Mouse (Mus musculus) cortical plate, adult 2 months (tissue): Measurements from ENCODE around the gene Stpg4. TPM values are rescaled to one million over a fixed set of nuclear protein-coding genes. Genes with fewer than 3 reads are reported as not detected.

Experiments
- H3K27ac ChIP-seq: fragments of 200-500 bp; 2 replicates; pipeline ENCODE4 v1.5.1; 2012; ENCODE audit warnings: low read length, control low read depth, inconsistent platforms; ENCODE audit not compliant: insufficient read depth
- H3K4me1 ChIP-seq: fragments of 200-500 bp; 2 replicates; pipeline ENCODE4 v1.6.1; 2011; ENCODE audit warnings: low read length; ENCODE audit not compliant: control insufficient read depth, insufficient read depth
- H3K4me3 ChIP-seq: fragments of 200-500 bp; 2 replicates; pipeline ENCODE4 v1.5.1; 2011; ENCODE audit warnings: mild to moderate bottlenecking, low read length, control low read depth; ENCODE audit not compliant: insufficient read depth
- CTCF ChIP-seq: fragments of 200-500 bp; IDR thresholded peaks from 2 replicates; pipeline ENCODE4 v1.5.1; 2011; ENCODE audit warnings: mild to moderate bottlenecking, control low read depth, low read length; ENCODE audit not compliant: insufficient read depth; ENCODE audit errors: extremely low read depth
- POLR2A ChIP-seq: fragments of 200-500 bp; IDR thresholded peaks from 2 replicates; pipeline ENCODE4 v1.6.1; 2011; ENCODE audit warnings: mild to moderate bottlenecking, low read length, control low read depth; ENCODE audit not compliant: insufficient read depth; ENCODE audit errors: extremely low read depth
- polyA plus RNA-seq: library from polyadenylated mRNA; depleted of rRNA; stranded (reverse); fragments of >200 nt; gene quantifications from 2 replicates; pipeline ENCODE4 v1.2.3, GENCODE M21; 2012

The Stpg4 gene
- polyA plus RNA-seq, 1 experiment: not detected

GRCm38 (mm10) chr17:87447612-87448200 is 20.2 kb upstream of the Stpg4 start:
- Histone ChIP-seq H3K27ac (peak overlapping the region; percentile 90), H3K4me3 (peak overlapping the region; percentile 56), H3K4me1 (peaks cover 3% of the 10 kb centered on the region; the same call in 1 of the 2 replicates)
- TF ChIP-seq POLR2A: no peak
- no peak for TF ChIP-seq CTCF

- peak within 1 kb of the TSS; percentile 56 for H3K4me3 ChIP-seq
- peaks cover 3% of the 10 kb centered on the region; the same call in 1 of the 2 replicates for H3K4me1 ChIP-seq
- TF ChIP-seq POLR2A (peak; percentile 100), CTCF (no peak)
- H3K27ac ChIP-seq: peak within 1 kb of the TSS; percentile 90
These were observed 19.4 kb upstream of the Stpg4 start, which contains the start of gene Calm2 for GRCm38 (mm10) chr17:87446767-87447611. TSS of gene Calm2 (minus strand) at chr17:87446935.

- peaks cover 3% of the 10 kb centered on the region; the same call in 1 of the 2 replicates for H3K4me1 ChIP-seq
- H3K27ac ChIP-seq: peak overlapping the region; percentile 75; the same call in 1 of the 2 replicates
- TF ChIP-seq POLR2A (no peak), CTCF (no peak)
- peak overlapping the region; percentile 56 for H3K4me3 ChIP-seq
These were observed 18.6 kb upstream of the Stpg4 start for GRCm38 (mm10) chr17:87445917-87446766.

DNA sequence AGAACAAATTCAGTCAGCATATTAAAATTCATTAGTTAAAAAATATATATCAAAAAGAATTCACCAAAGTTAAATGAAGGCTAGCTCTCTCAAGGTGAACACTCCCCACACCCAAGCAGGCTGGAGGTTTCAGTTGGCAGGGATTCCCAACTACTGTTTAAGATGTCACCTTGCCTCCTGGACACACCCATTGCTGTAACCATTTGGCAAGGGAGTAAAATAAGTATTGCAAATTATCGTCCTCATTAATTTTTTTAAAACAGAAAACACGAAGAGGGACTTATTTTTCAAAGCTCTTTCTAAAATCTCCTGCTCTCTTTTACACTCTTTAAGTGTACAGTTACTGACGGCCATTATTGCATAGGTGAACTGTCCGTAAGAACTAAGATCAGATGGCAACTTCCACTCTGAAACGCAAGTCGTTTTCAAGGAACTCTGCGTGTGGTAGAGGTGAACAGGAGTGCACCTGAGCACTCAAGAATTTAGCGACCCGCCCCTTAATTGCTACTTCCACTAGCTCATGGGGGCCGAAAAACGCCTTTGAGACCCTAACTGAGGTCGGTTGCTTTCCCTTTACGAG is 17.9 kb upstream of the Stpg4 start:
- TF ChIP-seq CTCF (no peak), POLR2A (no peak)
- H3K27ac ChIP-seq: no peak overlapping the region

GRCm38 (mm10) chr17:87444763-87445162 is 17.2 kb upstream of the Stpg4 start:
- Histone ChIP-seq H3K4me1 (peaks cover 6% of the 10 kb centered on the region), H3K4me3 (peak overlapping the region; percentile 56; the same call in 1 of the 2 replicates), H3K27ac (no peak overlapping the region)
- TF ChIP-seq POLR2A: no peak
- no peak for TF ChIP-seq CTCF

More for the DNA sequence above, 17.9 kb upstream of the Stpg4 start:
- H3K4me3 ChIP-seq: peak overlapping the region; percentile 56
- peaks cover 3% of the 10 kb centered on the region; the same call in 1 of the 2 replicates for H3K4me1 ChIP-seq

DNA sequence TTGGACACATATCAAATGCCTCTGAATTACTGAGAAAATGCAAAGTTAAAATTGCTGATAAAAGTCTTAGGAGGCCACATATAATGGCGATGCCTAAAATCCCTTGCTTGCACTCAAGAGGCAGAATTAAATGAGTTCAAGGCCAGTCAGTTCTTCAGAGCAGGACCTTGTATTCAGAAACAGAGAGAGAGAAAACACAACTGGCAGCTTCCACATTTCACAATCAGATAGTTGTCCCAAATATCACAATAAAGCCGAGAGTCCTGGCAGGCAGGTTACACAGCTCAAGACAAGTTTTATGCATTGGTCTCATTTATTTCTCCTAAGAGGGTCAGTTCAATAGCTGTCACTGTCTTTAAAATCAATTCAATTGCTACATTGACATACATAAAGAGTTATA is 14.0 kb upstream of the Stpg4 start:
- Histone ChIP-seq H3K4me1 (peaks cover 14% of the 10 kb centered on the region), H3K4me3 (peak overlapping the region; percentile 26), H3K27ac (no peak overlapping the region)
- TF ChIP-seq CTCF: no peak
- no peak for TF ChIP-seq POLR2A

DNA sequence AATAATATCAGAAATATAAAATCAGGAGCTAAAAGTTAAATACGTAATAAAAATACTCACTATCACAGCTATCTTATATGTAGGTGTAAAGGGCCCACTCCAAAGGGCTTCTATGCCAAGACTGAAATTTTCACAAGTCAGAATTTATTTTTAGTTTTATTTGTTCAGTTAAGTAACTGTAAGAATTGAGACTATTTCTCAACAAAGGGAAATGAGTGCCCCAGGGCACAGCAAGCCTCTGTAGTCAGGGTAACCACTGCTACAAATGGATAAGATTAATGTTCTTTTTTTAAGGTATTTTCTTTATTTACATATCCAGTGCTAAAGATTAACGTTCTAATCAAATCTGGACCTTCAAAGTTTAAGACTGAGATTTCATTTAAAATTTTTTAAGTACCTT is 11.9 kb upstream of the Stpg4 start:
- Histone ChIP-seq H3K27ac (no peak overlapping the region), H3K4me1 (peaks cover 14% of the 10 kb centered on the region), H3K4me3 (peak overlapping the region; percentile 1; the same call in 1 of the 2 replicates)
- TF ChIP-seq POLR2A: no peak

DNA sequence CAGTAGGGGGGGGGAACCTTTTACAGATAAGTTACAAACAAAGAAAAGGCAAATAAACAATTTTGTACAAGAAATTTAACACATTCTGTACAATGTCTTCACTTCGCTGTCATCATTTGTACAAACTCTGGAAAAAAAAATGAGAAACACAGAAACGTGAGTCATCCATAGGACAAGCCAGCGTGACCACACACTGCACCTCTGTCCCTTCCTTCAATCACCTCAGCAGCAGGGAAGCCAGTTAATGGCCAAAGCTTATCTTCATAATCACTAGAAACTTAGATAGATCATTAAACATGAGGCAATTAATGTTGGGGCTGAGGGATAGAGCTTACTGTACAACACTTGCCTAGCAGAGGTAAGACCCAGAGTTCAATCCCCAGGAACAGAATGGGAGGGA is 6.4 kb upstream of the Stpg4 start:
- no peak overlapping the region for H3K27ac ChIP-seq
- no peak overlapping the region for H3K4me3 ChIP-seq
- TF ChIP-seq POLR2A (no peak), CTCF (no peak)
- H3K4me1 ChIP-seq: peaks cover 8% of the 10 kb centered on the region

DNA sequence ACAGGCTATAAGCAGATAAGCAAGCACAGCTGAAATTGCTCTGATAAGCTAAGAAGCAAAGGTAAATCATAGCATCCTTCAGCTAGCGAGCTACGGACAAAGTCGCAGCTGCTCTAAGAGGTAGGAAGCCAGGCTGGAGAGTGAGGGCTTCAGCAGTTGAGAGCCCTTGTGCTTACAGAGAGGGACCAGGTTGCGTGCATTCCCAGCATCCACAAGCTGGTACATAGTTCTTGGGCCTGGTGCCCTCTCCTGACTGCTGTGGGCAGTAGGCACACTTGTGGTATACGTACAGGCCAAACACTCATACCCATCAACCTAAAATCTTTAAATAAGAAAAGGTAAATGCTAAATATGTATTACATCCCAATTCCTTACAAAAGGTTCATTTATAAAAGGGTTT is 5.2 kb upstream of the Stpg4 start:
- Histone ChIP-seq H3K27ac (no peak overlapping the region), H3K4me1 (peaks cover 5% of the 10 kb centered on the region), H3K4me3 (no peak overlapping the region)
- TF ChIP-seq CTCF (no peak), POLR2A (no peak)
